24 mouse cellular contexts compared by ENCODE assay signal in the genomic region with DNA sequence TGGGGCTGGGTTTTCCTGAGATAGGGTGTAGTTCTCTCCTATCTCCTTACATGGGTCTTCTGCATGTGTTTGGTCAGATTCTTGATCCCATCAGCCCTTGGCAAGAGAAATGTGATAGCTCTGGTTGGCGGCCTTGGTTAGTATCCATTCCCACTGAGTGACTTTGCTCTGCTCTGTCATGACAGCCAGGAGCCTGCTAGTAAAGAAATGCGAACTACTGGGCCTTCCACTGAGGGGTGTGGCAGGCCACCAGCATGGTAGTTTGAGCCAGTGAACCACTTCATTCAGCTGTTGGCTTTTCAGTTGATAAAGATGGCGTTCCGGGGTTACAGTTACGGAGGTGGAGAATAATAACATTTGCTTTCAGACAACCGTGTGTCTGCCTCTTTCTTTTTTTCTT. TPM values are rescaled to one million over a fixed set of nuclear protein-coding genes. Genes with fewer than 3 reads are reported as not detected.
DNase-seq lines count a peak whose midpoint lies in the region; TF ChIP-seq lines count a peak whose summit lies in the region.
"Had no signal": no experiment of that assay in that cellular context is flagged by ENCODE, and none has a peak within 500 bp of the region (broad histone marks: within the 10 kb centered on the region; RNA-seq: fewer than 3 reads in every experiment).

No protein-coding gene starts in this region.

- intact Hi-C loops in gastrocnemius, adult 2 months (cut with DNase I): no loop called here

- H3K4me3 ChIP-seq in gastrocnemius, adult 2 months: no peak overlapping the region
- H3K4me3 ChIP-seq: embryonic facial prominence, embryonic 13.5 days; embryonic facial prominence, embryonic 15.5 days; erythroblast, embryonic 14.5 days; forebrain, embryonic 13.5 days; forebrain, embryonic 15.5 days had no signal

- peak overlapping the region; percentile 62 for H3K27ac ChIP-seq in gastrocnemius, adult 2 months
- H3K27ac ChIP-seq: embryonic facial prominence, embryonic 13.5 days; embryonic facial prominence, embryonic 15.5 days; forebrain, embryonic 13.5 days; forebrain, embryonic 15.5 days had no signal

- no peak for TF ChIP-seq CTCF in gastrocnemius, adult 2 months (IDR thresholded peaks at IDR 0.05)

- peak; percentile 57 for DNase-seq in gastrocnemius, adult 2 months
- DNase-seq in gastrocnemius, postnatal 4 days (ENCODE audit: low spot score in 2 of 2): no peak
- DNase-seq in heart, adult 11 months: peak; percentile 71
- no peak for DNase-seq in heart, adult 18-20 months
- peak; percentile 34 for DNase-seq in ZHBTc4 (ENCODE audit: low read depth, low spot score)
- DNase-seq in skeletal muscle tissue, adult 2 months (ENCODE audit: low read depth, low spot score): peak; percentile 25
- DNase-seq in layer of hippocampus, adult 18-20 months (ENCODE audit: low spot score in 2 of 2): no peak
- no peak for DNase-seq in retina, embryonic 14.5 days (ENCODE audit: low spot score)
- DNase-seq: adrenal gland, adult 2 months; adrenal gland, postnatal 10 days; adrenal gland, postnatal 25 days; cerebellum, adult 11 months; cerebellum, adult 18-20 months; cerebellum, adult 8-10 months; cerebellum, adult 9-11 months; cerebellum, postnatal 14 days; cerebellum, postnatal 36 days; embryo, embryonic 11 days; forebrain, postnatal 0 days had no signal

RNA-seq across cellular contexts. Expression of gene Ttc19, which starts 17.6 kb away (rescaled TPM):
- total RNA-seq in gastrocnemius, adult 2 months (2021): 10 to 100 TPM; 37.4 to 50.1 TPM
- total RNA-seq in gastrocnemius, postnatal 4 days (2021): 10 to 100 TPM; 16.1 to 18.2 TPM
- 10 to 100 TPM; 42.8 to 46.0 TPM for total RNA-seq in heart, adult 18-20 months (2021)
- total RNA-seq in layer of hippocampus, adult 18-20 months (2021): 10 to 100 TPM; 87.2 to 88.5 TPM

RNA-seq across cellular contexts. Expression of gene Zswim7, which starts 17.7 kb away (rescaled TPM):
- total RNA-seq in gastrocnemius, adult 2 months (2021): 10 to 100 TPM; 33.5 to 40.6 TPM
- total RNA-seq in gastrocnemius, postnatal 4 days (2021): 10 to 100 TPM; 10.6 to 13.8 TPM
- 10 to 100 TPM; 19.6 to 20.0 TPM for total RNA-seq in heart, adult 18-20 months (2021)
- 10 to 100 TPM; 11.5 to 13.2 TPM for total RNA-seq in layer of hippocampus, adult 18-20 months (2021)

RNA-seq across cellular contexts. Expression of gene Adora2b, which starts 50.1 kb away (rescaled TPM):
- total RNA-seq in gastrocnemius, adult 2 months (2021): under 1 TPM; 0.26 to 0.95 TPM
- total RNA-seq in gastrocnemius, postnatal 4 days (2021): 1 to 10 TPM; 2.3 to 2.4 TPM
- 1 to 10 TPM; 1.2 to 1.6 TPM for total RNA-seq in heart, adult 18-20 months (2021)
- total RNA-seq in layer of hippocampus, adult 18-20 months (2021): 1 to 10 TPM; 6.6 to 7.6 TPM

Comparison
In these comparisons a context has a peak if more than half of its experiments do, and no peak if none do; other contexts are left out.
1. DNase-seq: peak in gastrocnemius, adult 2 months (single experiment), heart, adult 11 months (single experiment), ZHBTc4 (single experiment) and skeletal muscle tissue, adult 2 months (single experiment); none in gastrocnemius, postnatal 4 days (0 of 2), heart, adult 18-20 months (0 of 2), layer of hippocampus, adult 18-20 months (0 of 2) and retina, embryonic 14.5 days (single experiment).